Mouse (Mus musculus) heart, postnatal 0 days (tissue): Measurements from ENCODE around the gene Gm3488.
"Not testable (repeated sequence)": the region's sequence is repeated elsewhere in the genome, so short reads cannot be mapped to it uniquely, and the experiment has no call there.

ENCODE experiments used
- CTCF ChIP-seq: IDR thresholded peaks from 2 replicates; pipeline ENCODE4 v1.5.1; 2016; ENCODE audit warnings: antibody characterized with exemption, control low read depth, low read depth
- EP300 ChIP-seq: IDR thresholded peaks from 2 replicates; pipeline ENCODE4 v1.6.1; 2016; ENCODE audit warnings: antibody characterized with exemption, low read depth

GRCm38 (mm10) chr14:5483907-5484306 lies 17.6 kb upstream of the Gm3488 start, which contains the start of gene Gm3187:
- not testable (repeated sequence) for TF ChIP-seq CTCF, EP300
